Mouse (Mus musculus): Measurements from ENCODE around the gene Hist1h2ao. TPM values are rescaled to one million over a fixed set of nuclear protein-coding genes. Genes with fewer than 3 reads are reported as not detected.

Gene Hist1h2ao
- total and polyA plus RNA-seq, 3 experiments = 693 TPM; not detected in 2

GRCm38 (mm10) chr13:21787760-21788593, 22.3 kb upstream of the Hist1h2ao start:
- Histone ChIP-seq H3K4me3 (replicated peaks in 1 of 3; ENCODE audit: low read depth in 2 of 3, low read length in 2 of 3, poor library complexity in 1 of 3) (peak overlapping the region in 1 of 3 experiments; percentile 13), H3K79me2 (replicated peaks; ENCODE audit: control insufficient read depth, extremely low read depth, insufficient read depth, poor library complexity, severe bottlenecking) (no peaks in the 10 kb centered on the region), H3K4me2 (ENCODE audit: insufficient read depth, low read depth, poor library complexity, severe bottlenecking) (peak overlapping the region; percentile 88), H3K9me3 (replicated peaks; ENCODE audit: low read length) (no peaks in the 10 kb centered on the region), H3K9ac (ENCODE audit: insufficient read depth, low read depth) (peak overlapping the region; percentile 69), H3K36me3 (replicated peaks in 1 of 2; ENCODE audit: control insufficient read depth in 1 of 2, insufficient read depth in 1 of 2, low read length in 1 of 2) (no peaks in the 10 kb centered on the region), H3K27me3 (replicated peaks) (no peaks in the 10 kb centered on the region), H3K4me1 (ENCODE audit: control insufficient read depth in 1 of 2, insufficient read depth in 2 of 2) (peaks cover 0 to 33% of the 10 kb centered on the region in 2 experiments; a peak in 3 of 4 replicates), H3K27ac (ENCODE audit: insufficient read depth, low read depth) (peak overlapping the region; percentile 91)
- dilution Hi-C loops (cut with MboI; ENCODE audit: extremely low pct_ligation_motif_present, extremely low pct_unique_long_range_greater_than_20kb, low sequenced_read_pairs) = no loop called here
- TF ChIP-seq USF1 (IDR thresholded peaks at IDR 0.05; ENCODE audit: low read depth, low read length) (no peak), ZMIZ1 (IDR thresholded peaks at IDR 0.05; ENCODE audit: low read depth, low read length) (peak; percentile 42; the same call in 1 of the 2 replicates), MXI1 (IDR thresholded peaks at IDR 0.05; ENCODE audit: low read depth, low read length) (0 out of 2 replicates have a peak, but pooled peaks have one; percentile 10), JUND (conservative IDR thresholded peaks at IDR 0.05; ENCODE audit: low read depth, low read length) (no peak; the same call in 1 of the 2 replicates), CHD1 (IDR thresholded peaks at IDR 0.05; ENCODE audit: low read depth, low read length) (peak; percentile 93), MAX (IDR thresholded peaks at IDR 0.05; ENCODE audit: low read length) (peak; percentile 7; the same call in 1 of the 2 replicates), UBTF (IDR thresholded peaks at IDR 0.05; ENCODE audit: low read depth, low read length) (peak; percentile 79; the same call in 1 of the 2 replicates), NELFE (IDR thresholded peaks at IDR 0.05; ENCODE audit: low read depth, low read length) (peak; percentile 58; the same call in 1 of the 2 replicates), MYC (IDR thresholded peaks at IDR 0.05; ENCODE audit: low read depth, low read length) (peak; percentile 25; the same call in 1 of the 2 replicates), TBP (conservative IDR thresholded peaks at IDR 0.05; ENCODE audit: low read depth, low read length) (no peak), MAZ (IDR thresholded peaks at IDR 0.05; ENCODE audit: low read depth, low read length) (no peak), POLR2A (IDR thresholded peaks at IDR 0.05; ENCODE audit: low read depth, low read length) (peak; percentile 65), ELF1 (IDR thresholded peaks at IDR 0.05; ENCODE audit: low read depth, low read length) (no peak), SMC3 (IDR thresholded peaks at IDR 0.05; ENCODE audit: low read depth, low read length) (no peak), NRF1 (IDR thresholded peaks at IDR 0.05; ENCODE audit: low read depth, low read length) (peak; percentile 7; the same call in 1 of the 2 replicates)
- in situ Hi-C loops (cut with MboI; ENCODE audit: low pct_ligation_motif_present, low pct_unique_long_range_greater_than_20kb, low sequenced_read_pairs) = no loop called here
- DNase-seq (ENCODE audit: extremely low read depth) = peak; percentile 74

- dilution Hi-C loops (cut with MboI; ENCODE audit: extremely low pct_ligation_motif_present, extremely low pct_unique_long_range_greater_than_20kb, low sequenced_read_pairs) = no loop called here
- H3K4me1 ChIP-seq (ENCODE audit: control insufficient read depth in 1 of 2, insufficient read depth in 2 of 2) = peaks cover 0 to 21% of the 10 kb centered on the region in 2 experiments; a peak in 2 of 4 replicates
- no peaks in the 10 kb centered on the region for H3K79me2 ChIP-seq (replicated peaks; ENCODE audit: control insufficient read depth, extremely low read depth, insufficient read depth, poor library complexity, severe bottlenecking)
- no peak overlapping the region for H3K4me2 ChIP-seq (ENCODE audit: insufficient read depth, low read depth, poor library complexity, severe bottlenecking)
- H3K27me3 ChIP-seq (replicated peaks) = no peaks in the 10 kb centered on the region
- no peaks in the 10 kb centered on the region for H3K36me3 ChIP-seq (replicated peaks in 1 of 2; ENCODE audit: control insufficient read depth in 1 of 2, insufficient read depth in 1 of 2, low read length in 1 of 2)
- TF ChIP-seq SIN3A (IDR thresholded peaks at IDR 0.05; ENCODE audit: low read length) (no peak), MAX (IDR thresholded peaks at IDR 0.05; ENCODE audit: low read length) (no peak), ETS1 (conservative IDR thresholded peaks at IDR 0.05; ENCODE audit: low read depth, low read length) (no peak)
- no peak overlapping the region for H3K27ac ChIP-seq (ENCODE audit: insufficient read depth, low read depth)
- no peak overlapping the region for H3K4me3 ChIP-seq (replicated peaks in 1 of 3; ENCODE audit: low read depth in 2 of 3, low read length in 2 of 3, poor library complexity in 1 of 3)
- no peaks in the 10 kb centered on the region for H3K9me3 ChIP-seq (replicated peaks; ENCODE audit: low read length)
- no peak overlapping the region for H3K9ac ChIP-seq (ENCODE audit: insufficient read depth, low read depth)
- DNase-seq (ENCODE audit: extremely low read depth) = no peak
- in situ Hi-C loops (cut with MboI; ENCODE audit: low pct_ligation_motif_present, low pct_unique_long_range_greater_than_20kb, low sequenced_read_pairs) = no loop called here
Observed at GRCm38 (mm10) chr13:21789925-21790324, 20.3 kb upstream of the Hist1h2ao start.
